Mouse (Mus musculus) MEL-GATA-1-ER (cell line): ENCODE data around the gene Mcur1.

Experiments used
- DNase-seq: peaks from one replicate; pipeline ENCODE4 v3.0.0-alpha.2; 2012; ENCODE audit warnings: low read depth; ENCODE audit errors: extremely low read depth

Mcur1 gene

GRCm38 (mm10) chr13:43565346-43565745 is 5.4 kb upstream of the Mcur1 start:
- DNase-seq = peak; percentile 64

GRCm38 (mm10) chr13:43564733-43565132 is 4.7 kb upstream of the Mcur1 start:
- DNase-seq = no peak

GRCm38 (mm10) chr13:43562726-43563125 is 2.7 kb upstream of the Mcur1 start:
- DNase-seq = no peak

GRCm38 (mm10) chr13:43560458-43561411 is 744 bp upstream of the Mcur1 start:
- peak; percentile 31 for DNase-seq

GRCm38 (mm10) chr13:43558959-43559358 is 1.0 kb downstream of the Mcur1 start:
- no peak for DNase-seq

- DNase-seq = no peak
Measured at GRCm38 (mm10) chr13:43558357-43558756, 1.6 kb downstream of the Mcur1 start.

- DNase-seq = no peak
Measured at GRCm38 (mm10) chr13:43556913-43557542, 3.0 kb downstream of the Mcur1 start.

GRCm38 (mm10) chr13:43555321-43555720 is 4.7 kb downstream of the Mcur1 start:
- no peak for DNase-seq

- DNase-seq = no peak
Measured at GRCm38 (mm10) chr13:43554827-43555226, 5.2 kb downstream of the Mcur1 start.

GRCm38 (mm10) chr13:43550676-43551075 is 9.3 kb downstream of the Mcur1 start:
- DNase-seq = no peak

- no peak for DNase-seq
Measured at GRCm38 (mm10) chr13:43549870-43550269, 10.1 kb downstream of the Mcur1 start.

- DNase-seq = no peak
Measured at GRCm38 (mm10) chr13:43549078-43549698, 10.8 kb downstream of the Mcur1 start.

- no peak for DNase-seq
Measured at GRCm38 (mm10) chr13:43548617-43549016, 11.4 kb downstream of the Mcur1 start.

- peak; percentile 49 for DNase-seq
Measured at GRCm38 (mm10) chr13:43546861-43547260, 13.1 kb downstream of the Mcur1 start.

GRCm38 (mm10) chr13:43540205-43540815 is 19.7 kb downstream of the Mcur1 start:
- no peak for DNase-seq

GRCm38 (mm10) chr13:43539409-43539808 is 20.6 kb downstream of the Mcur1 start:
- no peak for DNase-seq

- DNase-seq = no peak
Measured at GRCm38 (mm10) chr13:43537854-43538253, 22.1 kb downstream of the Mcur1 start.

- DNase-seq = no peak
Measured at GRCm38 (mm10) chr13:43534015-43534414, 26.0 kb downstream of the Mcur1 start.

- peak; percentile 85 for DNase-seq
Measured at GRCm38 (mm10) chr13:43530832-43531693, 28.9 kb downstream of the Mcur1 start.

GRCm38 (mm10) chr13:43530129-43530831 is 29.7 kb downstream of the Mcur1 start:
- peak; percentile 85 for DNase-seq
